Mouse (Mus musculus) CD4-positive helper T cell, adult 2 months (primary cell): ENCODE measurements around the gene Scgb2b2.

Experiments used
- DNase-seq: peaks from one replicate; pipeline ENCODE4 v3.0.0-alpha.2; 2012; ENCODE audit warnings: low read depth, missing footprints, low spot score

Gene Scgb2b2

DNA sequence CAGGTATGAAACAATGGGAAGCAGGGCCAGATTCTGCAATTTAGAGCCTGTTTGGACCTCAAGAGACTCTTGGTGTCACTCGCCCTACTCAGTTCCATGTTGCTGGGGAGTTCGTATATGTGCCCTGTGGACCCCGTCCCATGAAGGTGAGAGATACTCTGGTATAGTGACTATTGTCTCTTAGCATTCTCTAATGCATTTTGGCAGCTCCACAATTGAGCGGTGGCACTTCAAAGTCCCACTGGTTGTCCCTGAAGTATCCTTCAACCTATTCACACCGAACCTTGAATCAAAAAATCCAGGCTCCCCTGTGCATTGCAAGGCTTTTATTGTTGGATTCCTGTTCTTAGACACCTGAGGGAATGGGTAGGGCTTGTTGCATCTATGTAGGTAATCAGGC is at the start of gene Scgb2b2:
TSS of gene Scgb2b2 (plus strand) at position 301 of the 400 bp plus-strand sequence.
- DNase-seq: no peak

DNA sequence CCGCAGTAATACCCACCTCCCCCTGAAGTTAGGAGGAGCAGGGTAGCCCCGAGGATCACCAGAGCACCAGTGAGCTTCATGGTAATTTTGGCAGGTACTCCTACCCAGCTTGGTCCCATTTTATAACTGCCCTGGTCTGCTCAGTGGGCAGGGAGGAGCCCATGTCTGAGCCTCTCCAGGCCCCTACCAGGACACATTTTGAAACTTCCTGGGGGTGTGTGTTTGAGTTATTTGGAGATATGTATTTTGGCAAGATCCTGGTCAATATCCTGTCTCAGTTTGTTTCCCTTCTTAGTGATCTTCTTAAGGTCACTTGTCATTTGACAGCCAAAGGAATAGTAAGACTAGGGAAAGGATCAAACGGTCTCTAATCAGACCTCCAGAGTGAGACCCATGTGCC is 1.4 kb downstream of the Scgb2b2 start, which contains the start of gene Scgb1b2:
TSS of gene Scgb1b2 (minus strand) at position 101 of the 400 bp plus-strand sequence.
- DNase-seq: no peak
